Mouse (Mus musculus): ENCODE data around the gene Fam193a. TPM values are rescaled to one million over a fixed set of nuclear protein-coding genes. Genes with fewer than 3 reads are reported as not detected.

The Fam193a gene
- total RNA-seq, 1 experiment from 2014 or later: 75.7 TPM

GRCm38 (mm10) chr5:34372141-34372540 is 2.4 kb downstream of the Fam193a start:
- ATAC-seq (ENCODE audit: extremely low read depth, insufficient number of reproducible peaks, low FRiP score, poor library complexity, severe bottlenecking): no peak

- no peak for ATAC-seq (ENCODE audit: extremely low read depth, insufficient number of reproducible peaks, low FRiP score, poor library complexity, severe bottlenecking)
Measured at GRCm38 (mm10) chr5:34372541-34372940, 2.8 kb downstream of the Fam193a start.

- no peak for ATAC-seq (ENCODE audit: extremely low read depth, insufficient number of reproducible peaks, low FRiP score, poor library complexity, severe bottlenecking)
Measured at GRCm38 (mm10) chr5:34378787-34379186, 9.1 kb downstream of the Fam193a start.

GRCm38 (mm10) chr5:34381700-34382099 is 12.0 kb downstream of the Fam193a start:
- no peak for ATAC-seq (ENCODE audit: extremely low read depth, insufficient number of reproducible peaks, low FRiP score, poor library complexity, severe bottlenecking)

- ATAC-seq (ENCODE audit: extremely low read depth, insufficient number of reproducible peaks, low FRiP score, poor library complexity, severe bottlenecking): no peak
Measured at GRCm38 (mm10) chr5:34385616-34386015, 15.9 kb downstream of the Fam193a start.

- ATAC-seq (ENCODE audit: extremely low read depth, insufficient number of reproducible peaks, low FRiP score, poor library complexity, severe bottlenecking): no peak
Measured at GRCm38 (mm10) chr5:34386744-34387143, 17.0 kb downstream of the Fam193a start.

- no peak for ATAC-seq (ENCODE audit: extremely low read depth, insufficient number of reproducible peaks, low FRiP score, poor library complexity, severe bottlenecking)
Measured at GRCm38 (mm10) chr5:34393251-34393650, 23.5 kb downstream of the Fam193a start.

GRCm38 (mm10) chr5:34395347-34395746 is 25.6 kb downstream of the Fam193a start:
- no peak for ATAC-seq (ENCODE audit: extremely low read depth, insufficient number of reproducible peaks, low FRiP score, poor library complexity, severe bottlenecking)

GRCm38 (mm10) chr5:34395850-34396540 is 26.3 kb downstream of the Fam193a start:
- no peak for ATAC-seq (ENCODE audit: extremely low read depth, insufficient number of reproducible peaks, low FRiP score, poor library complexity, severe bottlenecking)

GRCm38 (mm10) chr5:34397866-34398265 is 28.1 kb downstream of the Fam193a start:
- no peak for ATAC-seq (ENCODE audit: extremely low read depth, insufficient number of reproducible peaks, low FRiP score, poor library complexity, severe bottlenecking)

- ATAC-seq (ENCODE audit: extremely low read depth, insufficient number of reproducible peaks, low FRiP score, poor library complexity, severe bottlenecking): no peak
Measured at GRCm38 (mm10) chr5:34398326-34398725, 28.6 kb downstream of the Fam193a start.

GRCm38 (mm10) chr5:34407366-34407918 is 37.7 kb downstream of the Fam193a start:
- no peak for ATAC-seq (ENCODE audit: extremely low read depth, insufficient number of reproducible peaks, low FRiP score, poor library complexity, severe bottlenecking)

- ATAC-seq (ENCODE audit: extremely low read depth, insufficient number of reproducible peaks, low FRiP score, poor library complexity, severe bottlenecking): no peak
Measured at GRCm38 (mm10) chr5:34409002-34409401, 39.3 kb downstream of the Fam193a start.

- ATAC-seq (ENCODE audit: extremely low read depth, insufficient number of reproducible peaks, low FRiP score, poor library complexity, severe bottlenecking): no peak
Measured at GRCm38 (mm10) chr5:34410819-34411218, 41.1 kb downstream of the Fam193a start.

GRCm38 (mm10) chr5:34413921-34414320 is 44.2 kb downstream of the Fam193a start:
- no peak for ATAC-seq (ENCODE audit: extremely low read depth, insufficient number of reproducible peaks, low FRiP score, poor library complexity, severe bottlenecking)

GRCm38 (mm10) chr5:34417251-34418008 is 47.7 kb downstream of the Fam193a start:
- no peak for ATAC-seq (ENCODE audit: extremely low read depth, insufficient number of reproducible peaks, low FRiP score, poor library complexity, severe bottlenecking)

GRCm38 (mm10) chr5:34419188-34419587 is 49.5 kb downstream of the Fam193a start:
- ATAC-seq (ENCODE audit: extremely low read depth, insufficient number of reproducible peaks, low FRiP score, poor library complexity, severe bottlenecking): no peak

GRCm38 (mm10) chr5:34430776-34431175 is 61.0 kb downstream of the Fam193a start:
- no peak for ATAC-seq (ENCODE audit: extremely low read depth, insufficient number of reproducible peaks, low FRiP score, poor library complexity, severe bottlenecking)

- ATAC-seq (ENCODE audit: extremely low read depth, insufficient number of reproducible peaks, low FRiP score, poor library complexity, severe bottlenecking): no peak
Measured at GRCm38 (mm10) chr5:34433786-34434185, 64.1 kb downstream of the Fam193a start.

- no peak for ATAC-seq (ENCODE audit: extremely low read depth, insufficient number of reproducible peaks, low FRiP score, poor library complexity, severe bottlenecking)
Measured at GRCm38 (mm10) chr5:34434241-34434640, 64.5 kb downstream of the Fam193a start.
